Mouse (Mus musculus) natural killer cell, adult 2 months (primary cell): ENCODE data around the gene Raet1e.
"Not testable (repeated sequence)": the region's sequence is repeated elsewhere in the genome, so short reads cannot be mapped to it uniquely, and the experiment has no call there.

Experiments used
- DNase-seq, 2 experiments: peaks; one replicate each; pipeline ENCODE4 v3.0.0; 2022; ENCODE audit warnings: low spot score in 2 of 2

Raet1e gene

DNA sequence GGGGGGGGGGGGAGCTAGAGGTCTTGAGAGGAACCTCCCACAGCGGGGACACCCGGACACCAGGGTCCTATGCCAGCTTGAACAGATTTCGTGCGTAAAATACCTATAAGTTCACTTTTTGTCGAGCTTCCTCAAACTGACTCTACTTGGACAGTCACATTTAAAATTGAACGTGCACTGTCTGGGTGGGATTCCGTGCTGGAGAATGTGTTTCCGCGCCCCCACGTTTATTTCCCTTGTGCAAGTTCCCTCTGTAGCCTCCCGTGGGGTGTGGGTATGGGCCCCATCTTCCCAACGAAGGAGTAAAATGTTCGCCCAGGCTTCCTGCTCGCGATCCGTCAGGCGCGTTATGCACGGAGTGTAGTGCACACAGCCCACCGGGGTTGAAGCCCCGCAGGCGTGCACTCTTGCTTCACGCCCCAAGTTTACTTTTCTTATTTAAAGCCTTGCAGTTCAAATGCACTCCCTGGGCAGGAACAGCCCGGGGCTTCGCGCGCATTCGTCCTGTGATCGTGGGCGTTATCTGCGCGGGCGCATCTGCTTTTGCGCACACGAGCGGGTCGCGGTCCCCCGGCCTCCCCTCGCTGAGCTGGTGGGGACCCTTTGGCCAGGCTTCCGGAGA lies 115.4 kb downstream of the Raet1e start:
- DNase-seq = no peak

DNA sequence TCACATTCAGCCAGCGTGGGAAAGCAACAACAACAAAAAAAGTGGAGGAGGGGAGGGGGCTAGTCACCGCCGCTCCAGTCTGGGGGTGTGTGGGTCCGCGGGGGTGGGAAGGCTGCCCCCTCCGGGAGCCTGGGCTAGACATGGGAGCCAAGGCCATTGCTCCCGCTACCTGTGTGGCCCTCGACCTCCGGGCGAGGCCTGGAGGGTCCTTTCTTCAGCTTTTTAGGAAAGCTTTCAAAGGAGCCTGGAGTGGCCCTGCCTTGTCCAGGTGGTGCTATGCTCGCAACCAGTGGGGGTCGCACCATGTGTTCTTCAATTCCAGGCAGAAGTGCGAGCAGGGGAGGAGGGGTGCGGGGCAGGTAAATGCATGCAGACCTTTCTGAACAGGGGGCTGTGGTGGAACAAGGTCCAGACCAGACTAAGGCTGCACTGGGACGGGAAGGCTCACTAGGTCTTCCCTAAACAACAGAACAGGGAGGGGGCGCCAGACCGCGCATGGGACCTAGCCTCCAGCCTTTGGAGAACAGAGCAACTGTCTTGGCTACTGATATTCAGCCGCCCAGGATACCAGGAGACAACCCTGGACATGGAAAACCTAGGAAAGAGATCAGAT lies 116.2 kb downstream of the Raet1e start:
- no peak for DNase-seq

DNA sequence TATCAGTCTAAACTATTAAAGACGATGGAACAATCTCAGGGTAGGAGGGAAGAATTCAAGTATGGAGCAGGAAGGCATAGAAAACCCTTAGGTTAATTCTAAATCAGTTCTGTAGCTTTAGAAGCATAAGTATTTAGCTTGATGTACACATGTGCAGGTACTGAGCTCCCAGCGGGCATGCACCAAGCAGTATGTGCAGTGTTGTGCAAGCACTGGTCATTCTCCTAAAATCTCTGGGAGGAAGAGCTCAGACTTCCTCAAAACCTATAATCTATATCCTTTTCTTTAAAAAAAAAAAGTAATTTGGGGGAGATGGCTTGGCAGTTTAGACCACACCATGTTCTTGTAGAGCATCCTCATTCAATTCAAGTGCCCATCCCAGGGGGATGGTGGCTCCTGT lies 120.1 kb downstream of the Raet1e start:
- not testable (repeated sequence) for DNase-seq

DNA sequence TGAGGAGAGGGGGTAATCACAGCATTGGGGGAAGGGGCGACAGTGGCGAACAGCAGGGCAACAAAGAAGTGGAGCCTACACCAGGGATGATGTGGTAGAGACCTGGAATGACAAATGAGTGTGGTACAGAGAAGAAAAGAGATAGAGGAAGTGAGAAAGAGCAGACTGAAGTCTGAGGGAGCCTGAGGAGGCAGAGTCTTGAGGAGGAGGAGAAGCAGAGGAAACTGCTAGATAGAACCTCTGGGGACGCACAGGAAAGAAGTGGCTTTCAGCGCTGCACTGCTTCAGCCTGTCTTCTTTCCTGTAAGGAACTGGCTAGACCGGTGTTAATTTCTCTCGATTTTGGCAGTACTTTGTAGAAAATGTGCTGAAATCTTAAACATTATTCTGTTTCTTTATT lies 124.4 kb downstream of the Raet1e start:
- DNase-seq = no peak

DNA sequence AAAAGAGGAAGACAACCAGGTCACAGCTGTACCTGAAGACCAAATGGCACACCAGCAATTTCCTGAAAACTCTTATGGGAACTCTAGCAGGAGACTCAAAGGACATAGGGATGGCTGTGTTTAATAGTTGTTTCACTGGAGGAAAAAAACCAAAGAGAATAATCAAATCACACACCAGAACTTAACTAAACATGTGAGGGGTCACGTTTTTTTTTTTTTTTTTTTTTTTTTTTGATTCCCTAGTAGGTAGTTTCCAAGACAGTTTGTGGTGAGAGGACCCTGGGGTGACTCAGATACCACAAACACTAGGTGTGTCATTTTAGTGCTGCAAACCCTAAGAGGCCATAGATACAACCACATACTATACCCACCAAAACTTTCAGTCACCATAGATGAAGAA lies 137.3 kb downstream of the Raet1e start:
- DNase-seq = peak; percentile 20 to 44

DNA sequence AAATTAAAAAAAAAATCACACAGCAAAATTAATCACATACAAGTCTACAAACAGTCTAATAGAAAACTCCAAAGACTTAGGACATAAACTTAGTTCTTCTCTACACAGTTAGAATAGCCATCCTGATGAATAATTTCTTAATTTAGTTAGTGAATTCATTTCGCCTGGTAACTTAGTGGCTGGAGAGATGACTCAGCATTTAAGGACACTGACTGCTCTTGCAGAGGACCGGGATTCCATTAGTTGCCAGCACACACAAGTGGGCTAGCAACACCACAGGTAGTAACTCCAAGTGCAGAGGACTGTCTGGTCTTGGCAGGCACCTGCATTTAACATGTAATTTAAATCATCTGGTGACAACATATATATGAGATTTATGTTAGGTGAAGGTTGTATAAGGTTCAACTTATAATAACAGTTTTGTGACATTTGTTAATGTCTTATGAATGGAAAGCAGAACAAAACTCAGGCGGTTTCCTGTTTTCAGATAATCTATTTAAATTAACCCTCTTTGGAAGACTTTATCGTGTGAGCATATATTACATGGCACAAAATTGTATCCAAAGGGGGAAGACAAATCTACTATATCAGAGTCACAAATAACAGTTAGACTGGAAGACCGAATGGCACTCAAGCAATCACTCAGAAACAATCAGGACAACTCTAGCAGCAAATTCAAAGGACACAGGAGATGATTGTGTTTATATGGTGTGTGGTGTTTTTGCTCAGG lies 138.8 kb downstream of the Raet1e start:
- no peak for DNase-seq

DNA sequence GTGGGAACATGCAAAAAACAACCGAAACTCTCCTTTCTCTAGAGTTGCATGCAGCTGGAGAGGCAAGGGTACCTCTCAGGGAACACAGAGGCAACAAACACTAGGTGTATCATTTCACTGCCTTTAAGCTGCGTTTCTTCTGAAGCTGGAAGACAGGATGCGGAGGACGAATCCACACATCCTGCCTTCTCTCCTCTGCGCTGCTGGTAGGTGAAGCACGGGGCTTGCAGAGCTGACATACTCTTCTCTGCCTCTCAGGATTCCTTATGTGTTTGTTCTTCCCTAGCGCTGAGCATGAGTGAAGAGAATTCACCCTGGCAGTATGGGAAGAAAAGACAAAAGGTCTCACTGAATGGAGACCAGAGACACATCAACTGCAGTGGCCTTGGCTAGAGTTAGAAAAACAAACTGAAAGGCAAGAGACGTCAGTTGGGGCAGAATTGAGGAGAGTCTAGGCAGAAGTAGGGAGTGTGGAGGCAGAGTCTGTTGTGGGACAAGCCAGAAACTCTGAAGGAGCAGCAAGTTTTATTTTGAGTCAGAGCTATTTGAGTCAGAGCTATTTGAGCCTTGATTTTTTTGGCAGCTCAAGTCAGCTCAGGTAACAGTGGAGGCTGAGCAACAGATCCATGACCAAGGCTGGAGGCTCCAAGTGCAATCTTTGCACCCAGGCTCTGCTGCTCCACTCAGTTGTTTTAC lies 139.5 kb downstream of the Raet1e start:
- DNase-seq = no peak

DNA sequence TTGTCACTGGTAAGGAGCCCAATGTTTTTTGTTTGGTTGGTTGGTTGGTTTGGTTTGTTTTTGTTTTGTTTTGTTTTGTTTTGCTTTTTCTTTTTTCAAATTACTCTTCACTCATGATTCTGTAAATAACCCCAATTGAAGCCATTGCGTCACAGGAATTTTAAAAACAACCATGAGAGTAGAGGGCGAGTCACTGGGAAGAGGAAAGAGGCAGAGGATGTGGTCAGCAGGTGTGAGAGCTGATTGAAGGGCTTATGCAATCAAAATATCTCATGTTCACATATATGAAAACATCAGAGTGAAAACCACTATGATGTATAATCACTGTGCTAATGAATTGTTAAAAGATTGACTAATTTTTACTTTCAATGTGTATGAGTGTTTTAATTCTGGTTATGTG lies 141.0 kb downstream of the Raet1e start:
- peak; percentile 60 to 75 for DNase-seq

DNA sequence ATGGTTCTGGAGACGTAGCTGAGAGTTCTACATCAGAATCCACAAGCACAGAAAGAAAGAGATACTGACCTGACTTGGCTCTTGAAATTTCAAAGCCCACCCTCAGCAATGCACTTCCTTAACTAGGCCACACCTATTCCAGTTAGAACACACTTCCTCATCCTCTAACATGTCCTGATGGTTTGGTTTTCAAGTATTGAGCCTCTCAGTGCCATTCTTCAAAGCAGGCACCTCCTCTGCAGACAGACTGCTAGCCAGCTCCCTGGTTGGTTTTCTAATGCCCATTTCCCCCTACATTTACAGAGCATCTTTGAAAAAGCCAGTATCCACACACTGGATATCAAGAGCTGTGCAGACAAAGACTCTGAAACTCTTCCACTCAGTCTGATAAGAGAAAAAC lies 143.3 kb downstream of the Raet1e start:
- DNase-seq = peak; percentile 21 to 47

DNA sequence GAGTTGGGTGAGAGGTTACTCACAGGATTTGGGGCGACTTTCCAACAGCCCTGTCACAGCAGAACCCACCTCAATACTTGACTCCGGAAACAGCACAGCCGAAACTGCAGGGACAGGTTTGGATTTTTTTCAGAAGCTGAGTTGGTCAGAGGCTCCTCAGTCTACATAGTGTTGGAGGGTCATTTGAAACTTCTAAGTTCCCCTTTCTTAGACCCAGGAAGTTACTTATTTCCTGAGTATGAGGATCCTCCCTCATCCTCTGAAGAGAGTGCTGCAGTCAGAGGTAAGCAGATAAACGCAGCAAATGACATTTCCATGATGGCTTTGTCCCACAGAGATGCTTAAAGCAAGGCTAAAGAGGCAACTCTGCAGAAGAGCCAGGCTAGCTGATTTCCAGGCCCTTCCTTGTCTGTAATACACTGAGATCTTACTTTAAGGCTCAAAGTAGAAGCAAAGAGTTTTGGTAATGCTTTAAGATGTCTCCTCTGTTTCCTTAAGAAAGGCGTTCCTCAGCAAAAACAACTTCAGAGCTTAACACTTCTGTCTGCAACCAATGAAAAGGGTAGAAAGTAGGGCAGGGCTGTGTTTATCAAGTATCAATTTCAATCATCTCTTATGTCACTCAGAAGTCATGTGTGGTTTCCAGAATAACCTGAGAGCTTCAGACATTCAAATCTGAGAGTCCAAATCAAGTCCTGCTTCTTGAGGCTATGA lies 144.1 kb downstream of the Raet1e start:
- DNase-seq = peak; percentile 42 to 48

DNA sequence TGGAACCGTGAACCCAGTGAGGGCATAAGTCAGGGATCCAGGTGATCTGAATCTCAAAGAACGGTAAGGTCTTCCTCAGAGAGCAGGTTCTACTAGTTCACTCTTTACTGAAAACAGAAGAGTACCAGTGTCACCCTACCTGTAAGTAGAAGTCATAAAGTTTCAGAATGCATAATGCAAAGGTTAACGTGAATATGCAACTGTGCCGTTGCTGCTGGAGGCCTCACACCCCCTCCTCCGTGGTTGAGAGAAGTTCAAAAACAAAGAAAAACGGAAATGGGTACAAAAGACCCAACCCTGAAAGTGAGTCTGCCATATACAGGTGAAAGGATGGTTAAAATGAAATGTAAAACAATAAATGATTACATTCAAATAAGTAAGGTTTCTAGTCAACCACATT lies 145.4 kb downstream of the Raet1e start:
- DNase-seq = no peak

DNA sequence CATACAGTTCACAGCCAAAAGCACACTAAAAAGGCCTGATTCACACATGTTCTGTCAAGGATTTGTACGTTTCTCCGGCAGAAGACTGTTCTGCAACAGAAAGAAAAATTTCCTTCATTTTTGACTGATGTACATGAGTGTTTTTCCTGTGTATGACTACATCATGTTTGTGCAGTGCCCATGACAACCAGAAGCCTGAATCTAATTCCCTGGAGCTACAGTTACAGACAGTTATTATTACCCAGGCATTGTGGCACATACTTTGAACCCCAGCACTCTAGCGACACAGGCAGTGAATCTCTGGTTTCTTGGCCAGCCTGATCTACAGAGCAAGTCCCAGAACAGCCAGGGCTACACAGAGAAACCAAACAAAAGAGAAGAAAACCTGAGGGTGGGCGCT lies 147.4 kb downstream of the Raet1e start:
- DNase-seq = no peak

DNA sequence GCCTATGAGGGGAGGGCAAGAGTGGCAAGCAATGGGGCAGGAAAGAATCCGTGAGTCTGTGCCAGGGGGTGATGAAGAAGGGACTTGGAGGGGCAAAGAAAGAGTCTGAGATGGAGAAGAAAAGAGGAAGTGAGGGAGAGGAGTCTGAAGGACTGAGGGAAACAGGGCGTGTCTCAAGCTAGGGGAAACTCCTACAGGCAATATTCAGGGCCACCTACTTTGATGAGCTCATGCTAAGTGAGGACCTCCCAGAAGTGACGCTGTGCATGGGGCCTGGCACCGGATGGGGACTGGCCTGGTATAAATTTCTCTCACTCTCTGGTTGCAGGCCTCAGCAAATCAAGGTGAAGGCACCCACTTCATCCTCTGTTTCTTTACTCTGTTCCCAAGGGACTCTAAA lies 148.1 kb downstream of the Raet1e start:
- peak; percentile 71 to 77 for DNase-seq

DNA sequence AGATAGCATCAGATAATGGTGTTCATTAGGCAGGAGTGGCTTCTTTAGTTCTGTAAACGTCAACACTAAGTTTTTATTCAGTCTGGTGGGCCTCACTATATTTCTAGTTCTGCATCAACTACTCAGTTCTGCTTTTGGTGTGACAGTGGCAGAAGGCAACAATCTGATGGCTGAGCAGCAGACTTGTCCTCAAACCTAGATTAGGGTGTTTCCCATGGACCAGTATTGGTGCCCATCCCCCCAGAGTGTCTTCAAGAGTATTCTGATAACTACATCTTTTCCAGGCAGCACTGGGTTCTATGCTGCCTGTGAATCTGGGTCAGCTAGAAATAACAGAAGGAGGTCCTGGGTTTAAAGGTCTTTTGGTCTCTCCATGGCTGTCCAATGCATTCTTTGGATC lies 149.9 kb downstream of the Raet1e start:
- peak in 1 of 2 experiments; percentile 11 for DNase-seq

DNA sequence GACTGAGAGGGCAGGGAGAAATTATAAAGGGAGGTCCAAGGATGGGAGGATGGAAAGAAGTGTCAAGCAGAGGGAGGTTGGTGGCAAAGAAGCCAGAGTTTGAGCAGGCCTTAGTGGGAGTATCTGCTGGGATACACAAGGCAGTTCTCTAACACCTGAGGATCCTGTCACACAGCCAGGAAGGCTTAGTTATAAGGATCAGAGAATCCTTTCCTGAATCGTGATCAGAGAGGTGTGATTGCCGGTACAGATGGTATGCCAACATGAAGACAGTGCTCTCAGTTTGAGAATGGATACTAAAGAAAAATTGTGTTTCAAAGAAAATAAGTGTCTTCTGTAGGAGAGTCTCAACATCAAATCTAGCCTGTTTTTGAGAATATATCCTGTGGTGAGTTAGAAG lies 164.5 kb downstream of the Raet1e start:
- DNase-seq = no peak

DNA sequence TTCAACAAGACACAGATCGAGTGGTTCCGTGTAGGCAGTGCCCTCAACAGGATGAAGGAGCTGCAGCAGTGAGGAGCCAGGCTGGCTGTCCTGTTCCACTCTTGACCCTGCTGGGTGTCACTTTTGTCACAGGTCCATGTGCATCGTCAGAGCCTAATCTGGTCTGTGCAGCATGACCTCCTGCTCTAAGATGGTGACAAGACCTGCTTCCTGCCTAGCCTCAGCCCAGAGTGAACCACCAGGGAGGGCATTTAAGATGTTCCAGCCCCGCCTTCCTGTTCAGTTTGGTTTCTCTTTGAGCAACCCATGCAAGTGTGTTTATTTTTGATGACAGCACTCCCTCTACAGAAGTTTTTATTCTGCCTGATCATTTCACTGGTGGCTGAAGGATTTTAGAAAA lies 187.4 kb downstream of the Raet1e start:
- DNase-seq = peak; percentile 31 to 40

DNA sequence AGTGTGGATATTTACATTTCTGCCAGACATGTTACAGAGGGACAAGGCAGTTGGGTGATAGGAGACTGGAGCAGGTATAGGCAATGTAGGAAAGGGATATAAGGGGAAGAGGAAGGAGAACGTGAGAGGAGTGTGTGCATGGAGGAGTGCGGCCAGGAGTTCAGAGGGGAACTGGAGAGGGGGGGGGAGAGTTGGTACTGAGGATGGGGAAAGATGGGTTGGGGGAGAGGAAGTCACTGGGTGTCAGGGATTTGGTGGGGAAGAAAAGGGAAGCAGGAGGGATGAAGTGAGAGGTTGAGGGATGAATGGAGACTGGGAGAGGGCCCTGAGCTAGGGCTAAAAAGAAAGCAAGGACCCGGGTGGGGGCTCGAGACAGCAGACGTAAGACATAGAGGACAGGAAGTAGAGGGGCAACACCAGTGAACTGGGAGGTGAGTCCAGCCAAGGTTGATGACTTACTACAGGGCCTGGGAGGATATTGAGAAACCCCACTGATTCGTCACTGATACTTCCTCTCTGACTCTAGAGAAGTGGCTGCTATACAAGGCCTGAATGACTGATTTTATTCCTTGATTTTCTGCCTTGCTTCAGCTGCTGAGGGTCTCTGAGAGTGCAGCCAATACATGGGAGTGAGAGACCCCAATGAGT lies 195.3 kb downstream of the Raet1e start:
- not testable (repeated sequence) for DNase-seq

DNA sequence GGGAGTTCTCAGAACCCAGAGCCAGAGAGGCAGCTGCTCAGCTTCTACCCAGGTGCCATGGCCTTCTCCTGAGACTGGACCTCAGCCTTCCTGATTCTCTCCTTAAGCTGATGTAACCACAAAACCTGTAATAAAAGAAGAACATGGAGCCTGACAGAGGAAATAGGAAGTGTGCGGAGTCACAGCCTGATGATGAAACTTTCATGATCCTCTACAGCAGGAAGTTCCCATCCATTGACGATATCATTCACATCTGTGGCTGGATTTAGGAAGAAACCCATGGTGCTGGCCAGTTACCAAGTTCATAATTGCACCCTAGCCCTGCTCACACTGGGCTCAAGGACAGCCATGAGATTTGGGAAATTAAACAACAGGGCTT lies 195.8 kb downstream of the Raet1e start:
- DNase-seq = not testable (repeated sequence)

DNA sequence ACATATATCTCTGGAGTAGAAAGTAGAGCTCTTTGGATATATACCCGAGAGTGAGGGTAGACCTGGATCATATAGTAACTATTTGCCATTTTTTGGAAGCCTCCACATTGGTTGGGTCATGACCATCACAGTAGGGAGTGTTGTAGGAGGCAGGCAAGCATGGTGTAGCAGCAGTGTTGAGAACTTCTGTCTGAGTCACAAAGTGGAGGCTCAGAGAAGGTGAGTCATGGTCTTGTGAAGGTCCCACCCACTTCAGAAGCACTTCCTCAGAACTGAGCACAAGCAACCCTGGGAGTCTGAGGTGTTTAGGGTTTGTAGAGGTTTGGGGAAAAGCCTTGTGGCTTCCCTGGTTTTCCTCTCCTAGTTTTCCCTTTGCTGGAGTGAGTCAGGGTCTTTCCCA lies 199.0 kb downstream of the Raet1e start:
- not testable (repeated sequence) for DNase-seq

DNA sequence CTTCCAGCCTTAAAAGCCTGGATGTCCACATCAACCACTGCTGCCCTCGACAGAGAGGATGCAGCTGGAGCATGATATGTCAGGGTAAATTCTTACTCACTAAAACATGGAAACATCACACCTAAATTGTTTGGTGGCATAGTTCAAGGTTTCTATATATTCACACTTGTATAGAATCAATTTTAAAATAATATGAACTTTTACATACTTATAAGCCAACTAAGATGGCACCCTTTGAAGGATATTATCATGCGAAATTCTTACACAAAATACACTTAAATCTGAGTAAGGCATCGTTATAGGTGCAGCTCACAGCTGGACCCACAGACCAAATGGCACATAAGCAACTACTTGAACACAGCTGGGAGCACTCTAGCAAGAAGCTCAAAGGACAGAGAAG lies 201.9 kb downstream of the Raet1e start, which contains the start of gene Raet1d:
Gene Raet1d (plus strand): TSS at position 301 of the 400 bp plus-strand sequence.
- DNase-seq = not testable (repeated sequence)

DNA sequence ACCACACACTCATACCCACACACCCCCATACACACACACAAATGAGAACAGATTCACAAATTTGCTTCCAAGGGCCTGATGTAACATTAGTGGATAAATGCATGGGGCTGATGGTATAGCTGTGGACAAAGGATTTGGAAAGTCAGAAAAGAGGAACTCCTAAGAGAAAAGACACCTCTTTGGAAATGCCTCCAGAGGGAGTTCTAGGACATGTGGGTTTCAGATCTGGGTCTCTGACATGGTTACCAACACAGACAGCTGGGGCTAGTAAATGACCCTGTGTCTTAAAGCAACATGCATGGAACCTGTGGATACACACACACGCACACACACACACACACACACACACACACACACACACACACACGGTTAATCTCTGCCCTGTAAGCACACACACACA lies 202.6 kb downstream of the Raet1e start:
- DNase-seq = not testable (repeated sequence)
